Mouse (Mus musculus) liver, embryonic 11.5 days (tissue): ENCODE results near the gene Trpm3. TPM values are rescaled to one million over a fixed set of nuclear protein-coding genes. Genes with fewer than 3 reads are reported as not detected.

ENCODE experiments used
- ATAC-seq: fragments of 200-750 bp; cut with Nextera tagmentation; replicated peaks from 2 replicates; pipeline ENCODE4 v1.8.0; 2017; ENCODE audit warnings: moderate number of reproducible peaks, mild to moderate bottlenecking, moderate TSS enrichment, moderate library complexity; ENCODE audit not compliant: low FRiP score
- DNase-seq: peaks from one replicate; pipeline ENCODE4 v3.0.0-alpha.2; 2017; ENCODE audit warnings: low spot score
- H3K27ac ChIP-seq: fragments of 300-500 bp; sonication (generic); 2 replicates; pipeline ENCODE4 v1.5.1; 2014; ENCODE audit warnings: mild to moderate bottlenecking, low read depth, low read length, control low read depth
- H3K27me3 ChIP-seq: fragments of 300-500 bp; sonication (generic); replicated peaks from 2 replicates; pipeline ENCODE4 v1.6.1; 2014; ENCODE audit warnings: low read length, mixed read lengths; ENCODE audit not compliant: control insufficient read depth, insufficient read depth
- H3K36me3 ChIP-seq: fragments of 300-500 bp; sonication (generic); 2 replicates; pipeline ENCODE4 v1.6.1; 2014; ENCODE audit warnings: mild to moderate bottlenecking, low read length, moderate library complexity, mixed read lengths; ENCODE audit not compliant: control insufficient read depth, insufficient read depth
- H3K4me1 ChIP-seq: fragments of 300-500 bp; sonication (generic); replicated peaks from 2 replicates; pipeline ENCODE4 v1.6.1; 2014; ENCODE audit warnings: low read length, mixed read lengths; ENCODE audit not compliant: control insufficient read depth, insufficient read depth
- H3K4me2 ChIP-seq: fragments of 300-500 bp; sonication (generic); 2 replicates; pipeline ENCODE4 v1.6.1; 2014; ENCODE audit warnings: mild to moderate bottlenecking, control low read depth, moderate library complexity
- H3K4me3 ChIP-seq: fragments of 300-500 bp; sonication (generic); 2 replicates; pipeline ENCODE4 v1.5.1; 2014; ENCODE audit warnings: low read depth, low read length, control low read depth
- H3K9ac ChIP-seq: fragments of 300-500 bp; sonication (generic); 2 replicates; pipeline ENCODE4 v1.6.1; 2014; ENCODE audit warnings: low read depth, low read length, control low read depth
- H3K9me3 ChIP-seq: fragments of 300-500 bp; sonication (generic); 2 replicates; pipeline ENCODE4 v1.6.1; 2016; ENCODE audit warnings: low read length, inconsistent platforms, mixed read lengths; ENCODE audit not compliant: control insufficient read depth
- WGBS: fragments of 180-500 bp; shearing (Covaris S2); extraction: QIAGEN DNeasy Blood & Tissue Kit; methylation state at CpG from one replicate; pipeline ENCODE4 v1.1.7; 2014; 5-methylcytosine and 5-hydroxymethylcytosine counted together
- microRNA counts: library from miRNA; unstranded; fragments of <30 nt; microRNA quantifications from one replicate; lab custom pipeline; 2015
- microRNA-seq: library from miRNA; unstranded; fragments of <30 nt; microRNA quantifications from one replicate; pipeline ENCODE4, GENCODE M21; 2017; ENCODE audit warnings: borderline number of aligned reads
- polyA plus RNA-seq: library from polyadenylated mRNA; unstranded; fragments of >200 nt; fragmentation: Nextera tagmentation; extraction: Ambion mirVana; gene quantifications from 2 replicates; pipeline ENCODE4 v1.2.1, GENCODE M21; 2014

The Trpm3 gene
- polyA plus RNA-seq, 1 experiment from 2014 or later: 0.26 TPM

- ATAC-seq: no peak
- no peak for DNase-seq
Measured at GRCm38 (mm10) chr19:23041483-23042167, 902.8 kb downstream of the Trpm3 start.

GRCm38 (mm10) chr19:23042168-23042733 lies 903.4 kb downstream of the Trpm3 start:
- Histone ChIP-seq H3K4me3 (no peak overlapping the region), H3K27ac (no peak overlapping the region), H3K36me3 (no peaks in the 10 kb centered on the region), H3K4me2 (no peak overlapping the region), H3K4me1 (no peaks in the 10 kb centered on the region), H3K9me3 (no peaks in the 10 kb centered on the region), H3K9ac (no peak overlapping the region), H3K27me3 (no peaks in the 10 kb centered on the region)
- ATAC-seq: no peak
- WGBS: 54% methylated on average over 6 of the region's 6 CpGs
- DNase-seq: no peak

More at GRCm38 (mm10) chr19:23041483-23042167, 902.8 kb downstream of the Trpm3 start:
- Histone ChIP-seq H3K9me3 (no peaks in the 10 kb centered on the region), H3K4me1 (no peaks in the 10 kb centered on the region), H3K27me3 (no peaks in the 10 kb centered on the region), H3K27ac (no peak overlapping the region), H3K36me3 (no peaks in the 10 kb centered on the region), H3K4me2 (no peak overlapping the region), H3K4me3 (no peak overlapping the region), H3K9ac (no peak overlapping the region)
- 63% methylated on average over 6 of the region's 6 CpGs for WGBS

- no peaks in the 10 kb centered on the region for H3K36me3 ChIP-seq
- no peak overlapping the region for H3K9ac ChIP-seq
- H3K4me2 ChIP-seq: no peak overlapping the region
- ATAC-seq (no peak), DNase-seq (no peak)
- no peaks in the 10 kb centered on the region for H3K27me3 ChIP-seq
- no peak overlapping the region for H3K4me3 ChIP-seq
- no peak overlapping the region for H3K27ac ChIP-seq
- no peaks in the 10 kb centered on the region for H3K4me1 ChIP-seq
- no peaks in the 10 kb centered on the region for H3K9me3 ChIP-seq
Measured at GRCm38 (mm10) chr19:23043699-23044098, 904.9 kb downstream of the Trpm3 start.

MicroRNA genes within 50 kb of the gene (microRNA counts, 519-probe panel; counts per million panel counts)
- not detected for microRNA mmu-miR-204 (lab: Ali Mortazavi, UCI)

Small RNA genes within 50 kb of the gene (microRNA-seq; reads per million reads assigned to microRNA genes)
- gene Mir204: 31.0 reads per million, percentile 36 among the genes with 10 or more reads in this experiment
